8 mouse cellular contexts compared by ENCODE assay signal in the genomic region with DNA sequence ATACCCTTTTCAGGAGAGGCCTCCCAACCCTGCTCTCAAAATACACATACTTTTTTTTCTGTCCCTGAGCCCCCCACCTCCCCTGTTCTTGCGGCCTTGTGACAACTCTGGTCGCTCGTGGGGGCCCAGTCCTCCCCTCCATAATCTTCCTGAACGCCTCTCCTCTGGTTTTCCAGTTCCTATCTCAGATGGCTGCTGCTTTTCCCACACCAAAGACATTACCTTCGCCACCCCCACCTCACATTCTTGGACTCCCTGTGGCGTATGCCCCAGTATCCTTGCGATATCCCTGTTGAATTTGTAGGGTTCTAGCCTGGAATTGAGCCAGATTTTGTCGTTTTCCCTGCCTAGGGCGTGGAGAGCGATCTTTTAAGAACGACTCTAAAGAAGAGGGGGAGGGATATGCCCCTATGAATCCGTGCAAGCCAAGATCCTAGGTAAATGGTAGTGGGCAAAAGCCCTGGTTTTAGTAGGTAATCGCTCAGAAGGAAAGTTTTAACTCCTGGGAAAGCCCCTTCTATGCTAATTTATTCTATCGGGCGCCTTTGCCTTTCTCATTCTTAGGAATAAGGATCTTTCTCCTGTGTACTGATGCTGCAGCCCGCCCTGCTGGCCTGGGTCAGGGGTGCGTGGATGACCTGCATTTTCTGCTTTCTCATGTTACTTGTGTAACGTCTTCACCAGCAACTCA. TPM values are rescaled to one million over a fixed set of nuclear protein-coding genes. Genes with fewer than 3 reads are reported as not detected.
A peak's percentile ranks its signal among the peaks of the same experiment; 100 is the strongest.
DNase-seq lines count a peak whose midpoint lies in the region; ATAC-seq and TF ChIP-seq lines count a peak whose summit lies in the region.

No protein-coding gene starts in this region.

- peak overlapping the region; percentile 100 for H3K27ac ChIP-seq in hindbrain, postnatal 0 days
- peak overlapping the region; percentile 100 for H3K27ac ChIP-seq in limb, embryonic 11.5 days (replicated peaks; ENCODE audit: low read depth, low read length)
- H3K27ac ChIP-seq in midbrain, embryonic 14.5 days (replicated peaks; ENCODE audit: low read depth, low read length) = peak overlapping the region; percentile 100
- peak overlapping the region; percentile 100 for H3K27ac ChIP-seq in stomach, embryonic 15.5 days

- peaks cover 12% of the 10 kb centered on the region for H3K4me1 ChIP-seq in hindbrain, postnatal 0 days (ENCODE audit: insufficient read depth, low read length)
- H3K4me1 ChIP-seq in limb, embryonic 11.5 days (ENCODE audit: control insufficient read depth, insufficient read depth, low read length) = peaks cover 4% of the 10 kb centered on the region; the same call in 1 of the 2 replicates
- H3K4me1 ChIP-seq in midbrain, embryonic 14.5 days (ENCODE audit: control insufficient read depth, insufficient read depth, low read length) = peaks cover 51% of the 10 kb centered on the region
- peaks cover 13% of the 10 kb centered on the region for H3K4me1 ChIP-seq in stomach, embryonic 15.5 days

- peak; percentile 42 for DNase-seq in layer of hippocampus, adult 11-12 months (ENCODE audit: low spot score)
- DNase-seq in layer of hippocampus, adult 9-11 months = no peak
- DNase-seq in cerebellum, adult 8-10 months = peak; percentile 48
- DNase-seq in forelimb bud, embryonic 11.5 days (ENCODE audit: low read depth, low spot score) = peak; percentile 9
- peak; percentile 50 for DNase-seq in hindbrain, postnatal 0 days (ENCODE audit: low spot score)
- DNase-seq in limb, embryonic 11.5 days (ENCODE audit: low spot score) = peak; percentile 58
- peak; percentile 57 for DNase-seq in midbrain, embryonic 14.5 days

- no peak for TF ChIP-seq CTCF in hindbrain, postnatal 0 days (IDR thresholded peaks at IDR 0.05; ENCODE audit: low read depth)

- under 1% methylated on average over 18 of the region's 18 CpGs for WGBS in hindbrain, postnatal 0 days
- WGBS in limb, embryonic 11.5 days = under 1% methylated on average over 18 of the region's 18 CpGs
- WGBS in midbrain, embryonic 14.5 days = under 1% methylated on average over 18 of the region's 18 CpGs
- whole genome bisulfite sequencing in stomach, embryonic 15.5 days = under 1% methylated on average over 18 of the region's 18 CpGs

- peak overlapping the region; percentile 99 for H3K9ac ChIP-seq in hindbrain, postnatal 0 days (replicated peaks; ENCODE audit: low read length)
- peak overlapping the region; percentile 99 for H3K9ac ChIP-seq in limb, embryonic 11.5 days (ENCODE audit: low read length)
- peak overlapping the region; percentile 96 for H3K9ac ChIP-seq in midbrain, embryonic 14.5 days (replicated peaks; ENCODE audit: low read length)
- H3K9ac ChIP-seq in stomach, embryonic 15.5 days = peak overlapping the region; percentile 84

- H3K36me3 ChIP-seq in hindbrain, postnatal 0 days (ENCODE audit: insufficient read depth, low read length) = no peaks in the 10 kb centered on the region
- no peaks in the 10 kb centered on the region for H3K36me3 ChIP-seq in limb, embryonic 11.5 days (ENCODE audit: control insufficient read depth, insufficient read depth, low read length)
- no peaks in the 10 kb centered on the region for H3K36me3 ChIP-seq in midbrain, embryonic 14.5 days (ENCODE audit: control insufficient read depth, insufficient read depth, low read length)
- no peaks in the 10 kb centered on the region for H3K36me3 ChIP-seq in stomach, embryonic 15.5 days

- no peak for ATAC-seq in hindbrain, postnatal 0 days
- no peak for ATAC-seq in limb, embryonic 11.5 days (ENCODE audit: insufficient number of reproducible peaks, low FRiP score, low TSS enrichment, low read depth)
- no peak for ATAC-seq in midbrain, embryonic 14.5 days (ENCODE audit: low FRiP score, low TSS enrichment)
- ATAC-seq in stomach, embryonic 15.5 days (ENCODE audit: insufficient read depth, low FRiP score, low read depth) = no peak

- no peaks in the 10 kb centered on the region for H3K27me3 ChIP-seq in hindbrain, postnatal 0 days (ENCODE audit: insufficient read depth, low read length)
- H3K27me3 ChIP-seq in limb, embryonic 11.5 days (ENCODE audit: control insufficient read depth, insufficient read depth, low read length) = no peaks in the 10 kb centered on the region
- H3K27me3 ChIP-seq in midbrain, embryonic 14.5 days (ENCODE audit: control insufficient read depth, insufficient read depth, low read length) = no peaks in the 10 kb centered on the region
- no peaks in the 10 kb centered on the region for H3K27me3 ChIP-seq in stomach, embryonic 15.5 days (replicated peaks)

- peak overlapping the region; percentile 92 for H3K4me3 ChIP-seq in hindbrain, postnatal 0 days (ENCODE audit: low read length)
- H3K4me3 ChIP-seq in limb, embryonic 11.5 days (ENCODE audit: low read depth, low read length) = peak overlapping the region; percentile 93
- H3K4me3 ChIP-seq in midbrain, embryonic 14.5 days (replicated peaks; ENCODE audit: low read depth, low read length) = peak overlapping the region; percentile 93
- peak overlapping the region; percentile 79 for H3K4me3 ChIP-seq in stomach, embryonic 15.5 days (replicated peaks)

- H3K9me3 ChIP-seq in hindbrain, postnatal 0 days (ENCODE audit: low read length) = no peaks in the 10 kb centered on the region
- no peaks in the 10 kb centered on the region for H3K9me3 ChIP-seq in limb, embryonic 11.5 days (ENCODE audit: control insufficient read depth, low read length)
- no peaks in the 10 kb centered on the region for H3K9me3 ChIP-seq in midbrain, embryonic 14.5 days (ENCODE audit: control insufficient read depth, low read length)
- no peaks in the 10 kb centered on the region for H3K9me3 ChIP-seq in stomach, embryonic 15.5 days

- peak overlapping the region; percentile 96 for H3K4me2 ChIP-seq in hindbrain, postnatal 0 days (ENCODE audit: low read depth, low read length)
- H3K4me2 ChIP-seq in limb, embryonic 11.5 days (ENCODE audit: low read depth, severe bottlenecking) = peak overlapping the region; percentile 71
- H3K4me2 ChIP-seq in midbrain, embryonic 14.5 days (ENCODE audit: low read length) = peak overlapping the region; percentile 70
- H3K4me2 ChIP-seq in stomach, embryonic 15.5 days = peak overlapping the region; percentile 68

RNA-seq across cellular contexts. Expression of a gene that starts 1.0 kb away (rescaled TPM):
- 82.3 and 94.4 TPM in 2 replicates for total RNA-seq in hindbrain, postnatal 0 days (2014; rRNA removed)
- 47.1 and 50.0 TPM in 2 replicates for polyA plus RNA-seq in hindbrain, postnatal 0 days (2015; fragmentation: Nextera tagmentation; extraction: Ambion mirVana)
- 90.7 and 98.6 TPM in 2 replicates for polyA plus RNA-seq in limb, embryonic 11.5 days (2014; fragmentation: Nextera tagmentation; extraction: Ambion mirVana)
- 57.0 and 57.9 TPM in 2 replicates for polyA plus RNA-seq in midbrain, embryonic 14.5 days (2014; fragmentation: Nextera tagmentation; extraction: Ambion mirVana)
- 70.3 and 72.2 TPM in 2 replicates for polyA plus RNA-seq in stomach, embryonic 15.5 days (2015; fragmentation: Nextera tagmentation; extraction: Ambion mirVana)

RNA-seq across cellular contexts. Expression of a gene that starts 32.2 kb away (rescaled TPM):
- 29.3 and 42.2 TPM in 2 replicates for total RNA-seq in hindbrain, postnatal 0 days (2014; rRNA removed)
- polyA plus RNA-seq in hindbrain, postnatal 0 days (2015; fragmentation: Nextera tagmentation; extraction: Ambion mirVana) = 45.3 and 45.5 TPM in 2 replicates
- polyA plus RNA-seq in limb, embryonic 11.5 days (2014; fragmentation: Nextera tagmentation; extraction: Ambion mirVana) = 40.9 and 42.4 TPM in 2 replicates
- 48.3 and 50.0 TPM in 2 replicates for polyA plus RNA-seq in midbrain, embryonic 14.5 days (2014; fragmentation: Nextera tagmentation; extraction: Ambion mirVana)
- 52.1 and 52.3 TPM in 2 replicates for polyA plus RNA-seq in stomach, embryonic 15.5 days (2015; fragmentation: Nextera tagmentation; extraction: Ambion mirVana)
